Mouse (Mus musculus): Measurements from ENCODE around the gene Arhgap18.

DNA sequence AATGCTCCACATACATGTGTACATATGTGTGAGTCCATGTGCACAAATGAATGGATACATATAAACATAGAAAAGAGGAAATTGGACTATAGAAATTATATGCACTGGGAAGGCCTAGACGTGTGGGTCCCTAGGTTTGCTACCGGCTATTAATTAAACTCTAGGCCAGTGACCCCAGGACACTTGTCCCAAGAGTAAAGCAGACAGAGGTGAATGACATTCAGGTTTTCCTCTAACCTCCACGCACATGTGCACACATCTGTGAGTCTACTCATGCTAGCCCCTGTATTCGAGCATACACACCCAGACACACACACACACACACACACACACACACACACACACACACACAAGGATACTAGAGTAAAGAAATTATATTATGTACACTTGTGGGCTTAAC, 104.4 kb downstream of the Arhgap18 start:
- TF ChIP-seq ZNF384 (IDR thresholded peaks at IDR 0.05; ENCODE audit: low read depth, low read length) (no peak), CHD2 (IDR thresholded peaks at IDR 0.05; ENCODE audit: low read depth, low read length) (no peak), MAFK (IDR thresholded peaks at IDR 0.05; ENCODE audit: insufficient read depth, low read depth, low read length) (no peak), ZC3H11A (IDR thresholded peaks at IDR 0.05; ENCODE audit: borderline replicate concordance, low read depth, low read length) (no peak), HCFC1 (IDR thresholded peaks at IDR 0.05; ENCODE audit: borderline replicate concordance, insufficient read depth, low read length) (no peak)

All from ES-E14 (cell line).